Mouse (Mus musculus): ENCODE data around the gene Uxs1.

The Uxs1 gene

DNA sequence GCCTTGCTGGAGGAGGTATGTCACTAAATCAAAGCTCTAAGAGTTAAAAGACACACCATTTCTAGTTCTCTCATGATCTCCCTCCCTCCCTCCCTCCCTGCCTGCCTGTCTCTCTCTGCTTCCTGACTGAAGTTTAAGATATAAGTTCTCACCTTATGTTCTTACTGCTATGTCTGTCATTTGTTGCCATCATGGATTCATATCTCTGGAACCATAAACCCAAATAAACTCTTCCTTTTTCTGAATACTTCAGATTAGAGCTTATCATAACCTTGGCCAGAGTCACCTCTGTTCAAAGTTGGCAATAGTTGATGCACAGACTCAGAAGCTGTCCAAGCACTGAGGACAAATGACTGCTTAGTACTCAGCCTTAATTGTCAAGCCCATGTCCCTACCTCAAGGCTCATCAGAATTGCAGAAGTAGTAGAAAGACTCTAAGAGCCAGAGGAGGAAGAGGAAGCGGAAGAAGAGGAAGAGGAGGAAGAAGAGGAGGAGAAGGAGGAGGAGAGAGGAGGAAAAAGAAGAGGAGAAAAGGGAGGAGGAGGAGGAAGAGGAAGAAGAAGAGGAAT lies 23.6 kb downstream of the Uxs1 start:
- in situ Hi-C loops (cut with MboI, MseI) = no loop called here

DNA sequence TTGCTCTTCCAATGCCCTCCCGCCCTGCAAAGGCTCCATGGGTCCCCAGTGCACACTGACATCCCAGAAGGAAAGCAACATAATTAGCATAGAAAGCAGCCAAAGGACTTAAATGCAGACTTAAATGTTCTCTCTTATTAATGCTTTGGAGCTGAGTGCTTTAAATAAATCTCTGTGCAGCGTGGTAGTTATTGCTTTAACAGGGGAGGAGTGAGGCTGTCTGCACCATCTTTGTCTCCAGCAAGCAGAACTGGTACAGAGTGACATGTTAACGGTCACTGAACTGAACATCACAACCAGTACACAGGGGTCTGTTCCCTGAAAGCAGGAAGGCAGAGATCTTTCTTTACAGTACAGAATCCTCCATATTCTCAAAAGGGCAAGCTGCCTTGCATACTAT lies 29.6 kb downstream of the Uxs1 start:
- in situ Hi-C loops (cut with MboI, MseI) = no loop called here

DNA sequence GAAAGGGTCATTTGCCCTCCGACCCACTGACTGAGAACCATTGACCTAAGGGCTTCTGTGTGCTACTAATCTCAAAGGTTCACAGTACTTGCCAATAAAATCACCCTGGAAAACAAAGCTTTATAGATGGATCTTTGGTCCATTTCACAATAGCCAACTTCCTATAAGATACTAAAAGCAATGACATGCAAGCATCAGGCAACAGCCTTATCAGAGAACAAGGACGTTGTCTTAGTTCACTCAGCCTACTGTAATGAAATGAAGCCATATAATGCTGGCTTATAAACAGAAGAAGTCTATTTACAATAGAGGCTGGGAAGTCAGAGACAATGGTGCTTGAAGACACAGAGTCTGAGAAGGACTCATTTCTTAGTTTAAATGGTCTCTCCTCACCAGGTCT lies 37.8 kb downstream of the Uxs1 start:
- in situ Hi-C loops (cut with MboI, MseI) = no loop called here

DNA sequence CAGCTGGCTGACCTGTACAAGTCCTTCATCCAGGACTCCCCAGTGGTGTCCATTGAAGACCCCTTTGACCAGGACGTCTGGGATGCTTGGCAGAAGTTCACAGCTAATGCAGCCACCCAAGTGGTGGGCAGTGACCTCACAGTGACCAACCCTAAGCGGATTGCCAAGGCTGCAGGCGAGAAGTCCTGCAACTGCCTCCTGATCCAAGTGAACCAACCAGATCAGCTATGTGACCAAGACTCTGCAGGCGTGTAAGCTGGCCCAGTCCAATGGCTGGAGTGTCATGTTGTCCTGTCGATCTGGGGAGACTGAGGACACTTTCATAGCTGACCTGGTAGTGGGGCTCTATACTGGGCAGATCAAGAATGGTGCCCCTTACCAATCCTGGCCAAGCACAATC lies 40.9 kb downstream of the Uxs1 start:
- in situ Hi-C loops (cut with MboI, MseI) = no loop called here

DNA sequence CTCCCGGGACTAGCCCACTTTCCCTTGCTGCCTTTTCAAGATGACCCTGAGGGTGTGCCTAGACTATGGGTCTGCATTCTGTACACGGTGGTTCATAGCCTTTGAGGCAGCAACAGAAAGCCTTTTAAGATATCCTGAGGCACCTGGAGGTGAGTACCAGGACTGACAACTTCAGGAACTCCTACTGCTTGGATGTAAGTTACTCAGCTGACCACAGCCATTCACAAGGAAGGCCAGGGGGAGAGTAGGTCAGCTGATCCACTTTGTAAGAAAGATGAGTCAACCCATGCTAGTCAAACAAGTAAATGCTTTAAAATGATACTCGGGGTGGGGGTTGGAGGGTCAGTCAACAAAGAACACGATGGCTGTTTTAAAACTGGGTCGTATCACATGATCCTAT lies 42.3 kb downstream of the Uxs1 start:
- in situ Hi-C loops (cut with MboI, MseI) = no loop called here

DNA sequence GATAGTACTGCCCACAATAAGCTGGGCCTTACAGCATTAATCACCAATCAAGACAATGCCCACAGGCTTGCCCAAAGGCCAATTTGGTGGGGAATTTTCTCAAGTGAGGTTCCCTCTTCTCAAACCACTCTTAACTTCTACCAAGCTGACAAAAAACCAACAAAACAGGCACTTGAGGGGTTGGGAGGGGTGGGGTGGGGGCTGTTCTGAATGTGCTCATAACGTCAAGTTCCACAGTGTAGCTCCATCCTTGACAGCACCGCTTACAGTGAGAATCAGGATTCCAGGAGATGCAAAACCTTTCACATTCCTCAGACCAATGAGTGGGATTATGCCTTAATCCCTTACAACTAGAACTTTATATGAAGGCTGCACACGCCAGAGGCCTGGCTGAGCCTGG lies 44.4 kb downstream of the Uxs1 start:
- in situ Hi-C loops (cut with MboI, MseI) = no loop called here

DNA sequence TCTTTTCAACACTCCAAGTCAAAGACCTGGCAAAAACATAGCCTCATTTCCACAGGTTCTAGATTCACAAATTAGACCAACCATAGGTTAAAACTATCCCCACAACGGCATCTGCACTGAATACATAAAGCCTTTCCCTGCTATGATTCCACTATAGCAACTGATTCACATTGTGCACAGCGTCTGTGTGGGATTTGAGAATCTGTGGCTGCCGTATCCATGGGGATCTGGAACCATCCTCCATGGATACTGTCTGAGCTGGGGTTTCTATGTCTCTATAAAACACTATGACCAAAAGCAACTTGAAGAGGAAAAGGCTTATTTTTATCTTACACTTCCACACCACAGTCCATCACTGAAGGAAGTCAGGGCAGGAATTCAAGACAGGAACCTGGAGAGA lies 44.9 kb downstream of the Uxs1 start:
- in situ Hi-C loops (cut with MboI, MseI) = no loop called here

DNA sequence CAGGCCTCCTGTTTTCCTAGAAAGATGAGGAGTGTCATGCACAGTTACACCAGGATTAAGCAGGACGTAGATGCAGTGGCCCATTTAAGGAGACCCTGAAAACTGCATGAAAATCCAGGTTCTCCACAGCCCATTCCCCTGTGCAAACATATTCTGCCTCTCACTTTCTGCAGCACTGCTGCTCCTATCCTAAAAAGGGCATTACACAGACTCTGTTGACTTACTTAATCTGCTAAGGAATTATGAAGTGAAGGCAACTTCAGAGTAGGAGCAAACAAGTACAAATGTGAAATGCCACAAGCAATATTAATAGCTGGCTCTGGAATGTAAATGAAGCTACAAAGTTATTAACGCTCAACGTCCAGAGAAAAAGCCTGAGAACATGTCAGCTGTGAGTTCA lies 45.9 kb downstream of the Uxs1 start:
- in situ Hi-C loops (cut with MboI, MseI) = no loop called here

DNA sequence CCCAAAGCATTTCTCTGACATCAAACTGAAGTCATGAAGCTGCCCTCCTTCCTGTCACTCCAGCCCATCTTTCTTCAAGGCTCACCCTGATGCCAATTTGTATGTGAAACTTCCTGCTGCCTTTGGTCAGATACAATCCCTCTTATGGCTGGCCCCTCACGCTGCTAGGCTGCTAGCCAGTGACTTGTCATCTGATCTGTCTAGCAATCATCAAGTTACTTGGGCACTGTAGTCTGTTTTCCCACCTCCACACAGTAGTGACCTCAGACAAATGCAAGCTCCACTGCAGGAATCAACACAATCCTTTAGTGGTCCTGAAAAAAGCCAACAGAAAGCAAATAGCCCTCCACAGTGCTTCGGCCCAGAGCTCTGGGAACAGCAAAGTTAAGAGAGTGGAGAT lies 46.4 kb downstream of the Uxs1 start:
- in situ Hi-C loops (cut with MboI, MseI) = no loop called here

DNA sequence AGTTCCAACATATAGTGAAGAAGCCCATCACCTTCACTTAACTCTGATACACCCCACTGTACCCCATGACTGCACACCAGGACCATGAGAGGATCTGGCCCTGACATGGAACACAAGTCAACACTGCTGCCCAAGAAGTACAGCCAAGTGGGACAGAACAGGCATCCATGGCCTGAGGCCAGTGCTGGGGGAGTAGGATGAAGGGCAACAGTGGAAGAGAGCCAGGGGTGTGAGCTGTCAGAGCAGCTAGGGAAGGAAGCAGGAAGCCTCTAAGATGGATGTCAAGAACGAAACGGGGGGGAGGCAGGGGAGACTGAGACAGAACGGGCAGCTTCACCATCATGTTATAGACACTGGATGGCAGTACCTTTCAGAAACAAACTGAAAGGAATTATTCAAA lies 51.5 kb downstream of the Uxs1 start:
- in situ Hi-C loops (cut with MboI, MseI) = no loop called here

DNA sequence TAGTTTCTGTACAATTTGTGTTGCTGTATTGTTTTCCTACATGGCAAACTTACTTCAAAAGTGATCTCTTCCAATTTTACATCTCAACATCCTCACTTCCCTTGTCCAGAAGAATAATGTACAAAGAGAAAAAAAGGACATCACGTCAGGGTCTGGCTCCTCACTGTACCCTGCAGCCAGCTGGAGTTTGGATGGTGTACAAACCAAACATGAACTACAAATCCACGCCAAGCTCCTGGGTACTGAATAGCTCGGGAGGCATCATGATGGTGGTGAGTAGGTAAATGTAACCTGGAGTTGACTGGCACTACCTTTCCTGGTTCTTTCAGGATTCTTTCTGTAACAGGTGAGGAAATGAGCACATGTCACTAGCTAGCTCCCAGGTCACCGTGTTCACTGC lies 53.5 kb downstream of the Uxs1 start:
- in situ Hi-C loops (cut with MboI, MseI) = no loop called here

DNA sequence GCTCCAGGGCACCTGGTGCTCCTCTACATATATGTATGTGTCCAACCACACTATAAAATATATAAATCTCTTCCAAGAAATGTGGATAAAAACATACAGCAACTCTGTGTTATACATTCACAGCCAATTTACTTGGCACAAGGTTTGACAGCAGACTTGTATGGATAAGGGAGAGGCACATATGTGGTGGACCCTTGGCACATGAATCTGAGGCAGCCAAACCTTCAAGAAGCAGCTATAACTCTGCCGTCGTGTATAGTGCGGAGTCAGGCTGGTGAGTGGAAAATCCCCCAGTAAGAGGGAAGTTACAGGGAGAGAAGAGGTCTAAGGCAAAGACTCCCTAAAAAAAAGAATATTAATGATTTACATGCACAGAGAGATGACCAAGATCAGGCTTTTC lies 54.9 kb downstream of the Uxs1 start:
- in situ Hi-C loops (cut with MboI, MseI) = no loop called here

DNA sequence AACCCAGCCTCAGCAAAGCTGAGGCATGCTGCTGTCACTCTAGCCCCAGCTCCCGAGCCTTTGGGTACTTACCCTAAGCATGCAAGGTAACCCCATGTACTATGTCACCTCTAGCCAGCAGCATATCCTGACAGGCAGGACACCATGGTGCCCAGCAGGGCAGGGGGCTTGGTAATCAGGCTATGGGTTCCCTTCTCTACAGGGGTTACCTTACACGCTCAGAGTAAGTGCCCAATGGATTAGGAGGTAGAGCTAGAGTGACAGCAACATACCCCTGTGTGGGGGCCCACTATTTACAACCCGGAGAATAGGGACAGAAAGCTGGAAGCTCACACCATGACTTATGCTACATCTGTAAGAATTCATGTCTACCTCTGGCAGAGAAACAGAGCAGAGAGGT lies 57.6 kb downstream of the Uxs1 start:
- in situ Hi-C loops (cut with MboI, MseI) = no loop called here

DNA sequence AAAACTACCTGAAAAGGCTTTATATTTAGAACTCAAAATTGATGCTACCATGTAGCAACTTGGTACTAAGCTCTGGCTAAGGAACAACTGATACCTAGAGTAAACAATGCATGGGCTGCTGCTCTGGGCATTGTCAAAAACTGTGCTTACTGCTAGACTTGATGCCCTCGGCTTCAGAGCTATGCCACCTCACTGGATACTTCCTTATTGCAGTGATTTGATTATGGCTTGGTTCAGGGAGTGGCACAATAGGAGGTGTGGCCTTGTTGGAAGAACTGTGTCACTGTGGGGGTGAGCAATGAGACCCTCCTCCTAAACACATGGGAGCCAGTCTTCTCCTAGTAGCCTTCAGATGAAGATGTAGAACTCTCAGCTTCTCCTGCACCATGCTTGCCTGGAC lies 58.3 kb downstream of the Uxs1 start:
- in situ Hi-C loops (cut with MboI, MseI) = no loop called here

DNA sequence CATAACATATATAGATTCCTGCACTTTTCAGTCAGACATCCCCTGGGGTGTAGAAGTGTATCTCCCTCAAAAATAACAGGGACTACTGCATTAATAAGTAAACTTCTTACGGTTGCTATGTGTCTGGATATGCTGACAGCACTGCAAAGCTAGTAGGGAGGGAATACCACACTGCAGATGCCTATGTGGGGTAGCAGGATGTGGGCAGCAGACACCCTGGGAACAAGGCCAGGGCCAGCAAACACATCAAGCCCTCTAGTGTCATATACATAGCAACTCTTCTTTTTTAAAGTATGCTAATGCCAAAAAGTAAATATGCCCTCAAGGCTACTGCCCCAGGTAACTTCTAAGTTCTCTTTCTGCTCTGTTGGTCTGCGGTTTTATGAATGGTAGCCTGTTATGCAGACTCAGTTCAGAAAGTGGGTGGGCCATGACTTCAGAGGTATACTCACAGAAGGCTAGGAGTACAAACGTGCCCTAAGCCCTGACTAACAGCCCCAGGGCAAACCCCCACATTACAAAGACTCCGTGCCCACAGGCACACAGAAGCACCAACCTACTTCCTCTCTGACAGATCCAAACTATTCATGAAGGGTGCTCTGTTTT lies 59.1 kb downstream of the Uxs1 start:
- in situ Hi-C loops (cut with MboI, MseI) = no loop called here

DNA sequence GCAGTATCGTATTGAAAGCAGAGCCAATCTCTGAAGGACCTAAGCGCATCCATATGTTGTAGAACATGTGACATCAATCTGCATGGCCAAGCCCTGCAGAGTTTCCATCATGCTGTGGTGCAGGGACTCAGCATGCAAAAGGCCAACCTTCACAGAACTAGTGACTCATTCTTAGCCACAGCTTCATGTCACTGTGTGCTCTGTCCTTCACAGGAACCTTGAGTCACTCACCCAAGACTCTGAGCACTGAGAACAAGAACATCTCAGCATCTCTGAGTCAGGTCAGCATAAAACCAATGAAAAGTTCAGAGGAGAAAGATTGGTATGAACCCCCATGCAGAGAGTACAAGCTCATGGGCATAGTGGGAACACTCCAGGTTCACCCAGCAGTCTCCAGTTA lies 61.3 kb downstream of the Uxs1 start:
- in situ Hi-C loops (cut with MboI, MseI) = no loop called here

DNA sequence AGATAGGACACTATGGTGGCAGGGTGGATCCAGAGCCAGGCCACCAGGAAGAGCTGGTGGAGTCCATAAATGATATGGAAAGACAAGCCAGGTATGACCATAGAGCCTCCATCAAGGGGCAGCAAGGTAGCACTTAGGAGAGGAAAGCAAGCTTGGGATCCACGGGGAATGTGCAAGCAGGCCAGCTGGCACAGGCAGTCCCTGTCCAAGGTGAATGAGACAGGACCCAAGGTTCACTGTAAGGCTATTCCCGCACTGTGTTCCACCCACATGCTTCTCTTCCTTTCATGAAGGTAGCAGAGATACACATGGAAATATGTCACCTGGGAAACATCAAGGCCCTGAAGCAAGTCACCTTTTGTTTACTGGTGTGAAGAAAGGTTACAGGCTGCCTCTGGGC lies 63.1 kb downstream of the Uxs1 start:
- in situ Hi-C loops (cut with MboI, MseI) = no loop called here

DNA sequence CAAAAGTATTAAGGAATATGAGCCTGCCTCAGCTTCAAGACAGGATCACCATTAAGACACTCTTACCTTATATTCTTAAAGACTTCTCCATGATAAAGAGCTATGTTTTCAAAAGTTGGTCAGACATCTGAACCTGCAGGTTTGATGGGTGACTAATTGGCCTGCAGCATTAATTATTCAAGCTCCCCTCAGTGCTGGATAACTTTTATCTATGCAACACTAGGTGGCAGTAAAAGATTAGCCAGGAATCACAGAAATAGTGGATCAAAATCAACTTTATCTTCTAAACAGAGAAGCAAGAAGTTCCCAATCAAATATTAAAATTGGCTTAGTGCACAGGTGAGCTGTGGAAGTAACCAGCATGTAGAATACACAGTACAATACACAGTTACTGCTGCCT lies 67.5 kb downstream of the Uxs1 start:
- in situ Hi-C loops (cut with MboI, MseI) = no loop called here

DNA sequence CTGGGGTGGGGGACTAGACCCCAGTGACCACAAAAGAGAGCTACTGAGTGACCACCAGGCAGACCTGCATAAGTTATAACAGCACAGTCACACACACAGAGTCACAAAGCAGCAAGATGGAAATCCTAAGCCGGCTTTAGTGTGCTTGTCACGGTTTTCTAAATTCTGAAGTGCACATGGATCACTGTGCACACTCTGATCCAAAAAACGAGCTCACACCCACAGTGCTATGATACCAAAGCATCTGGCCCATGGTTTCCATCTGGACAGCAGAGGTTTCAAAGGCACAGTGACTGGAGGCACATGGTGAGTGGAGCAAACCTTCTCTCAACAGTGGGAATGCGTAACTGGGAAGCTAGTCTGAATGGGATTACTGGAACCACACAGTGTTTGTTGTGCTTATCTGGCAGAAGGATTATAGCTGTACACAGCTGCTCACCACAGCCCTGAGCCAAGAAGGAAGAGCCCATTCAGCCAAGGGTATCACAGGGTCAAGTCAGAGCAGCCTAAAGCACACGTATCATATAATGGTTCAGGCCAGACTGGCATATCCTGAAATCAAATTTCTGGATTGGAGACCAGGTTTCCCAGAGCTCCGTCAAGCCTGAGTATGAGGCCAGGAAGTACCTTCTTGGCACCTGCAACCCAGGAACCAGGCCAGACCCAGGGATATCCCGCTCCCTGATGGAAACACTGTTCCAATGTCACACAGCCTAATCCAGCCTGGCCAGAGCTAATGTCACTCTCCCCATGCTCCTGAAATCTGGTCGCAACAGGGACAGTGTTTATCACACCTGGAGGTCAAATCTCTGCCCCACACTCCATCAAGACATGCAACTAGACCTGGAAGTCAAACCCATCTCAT lies 72.9 kb downstream of the Uxs1 start:
- in situ Hi-C loops (cut with MboI, MseI) = loop anchor here (10.0 kb wide), 1 partner anchor 310 kb away; the partner anchor contains the start of gene Gm8251

DNA sequence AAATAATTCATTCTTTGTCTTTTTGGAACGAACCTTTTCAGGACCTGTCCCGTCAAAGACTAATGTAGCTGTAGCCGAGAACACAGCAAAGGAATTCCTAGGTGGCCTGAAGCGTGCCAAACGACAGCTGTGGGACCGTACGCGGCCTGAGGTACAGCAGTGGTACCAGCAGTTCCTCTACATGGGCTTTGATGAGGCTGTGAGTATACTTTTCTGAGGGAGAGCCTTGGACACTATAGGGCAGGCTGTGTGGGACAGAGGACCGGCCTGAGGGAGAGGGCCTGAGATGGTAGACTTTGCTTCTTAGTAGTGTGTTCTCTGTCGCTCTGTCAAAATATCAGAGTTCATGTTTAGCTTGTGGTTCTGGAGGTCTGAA lies 89.1 kb downstream of the Uxs1 start:
- in situ Hi-C loops (cut with MboI, MseI) = no loop called here

DNA sequence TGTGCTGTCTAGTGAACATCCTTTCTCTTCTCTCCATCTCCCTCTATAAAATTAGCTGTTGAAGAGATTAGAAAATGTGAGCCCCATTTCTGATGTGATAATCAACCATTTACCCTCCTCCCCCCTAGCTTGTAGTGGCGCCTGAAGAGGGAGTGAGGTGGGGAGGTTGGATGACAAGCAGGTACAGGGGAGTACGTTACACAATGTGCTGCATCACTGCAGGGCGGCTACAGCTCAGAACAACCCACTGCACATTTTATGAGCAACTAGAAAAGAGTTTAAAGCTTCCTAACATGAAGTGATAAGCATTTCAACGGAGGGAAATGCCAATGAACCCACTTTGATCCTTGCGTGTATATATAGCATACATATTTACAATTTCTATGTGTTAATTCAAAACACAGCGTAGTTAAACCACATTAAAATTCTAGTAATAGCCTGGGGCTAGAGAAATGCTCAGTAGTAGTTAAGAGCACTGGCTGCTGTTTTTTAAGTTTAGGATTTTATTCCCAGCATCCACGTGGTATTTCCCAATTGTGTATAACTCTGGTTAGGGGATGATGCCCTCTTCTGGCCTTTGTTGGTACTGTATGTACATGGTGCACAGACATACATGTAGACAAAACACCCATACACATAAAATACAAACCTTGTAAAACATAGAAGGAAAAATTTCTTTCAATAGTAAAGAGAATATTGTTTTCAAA lies 89.6 kb downstream of the Uxs1 start:
- in situ Hi-C loops (cut with MboI, MseI) = no loop called here

DNA sequence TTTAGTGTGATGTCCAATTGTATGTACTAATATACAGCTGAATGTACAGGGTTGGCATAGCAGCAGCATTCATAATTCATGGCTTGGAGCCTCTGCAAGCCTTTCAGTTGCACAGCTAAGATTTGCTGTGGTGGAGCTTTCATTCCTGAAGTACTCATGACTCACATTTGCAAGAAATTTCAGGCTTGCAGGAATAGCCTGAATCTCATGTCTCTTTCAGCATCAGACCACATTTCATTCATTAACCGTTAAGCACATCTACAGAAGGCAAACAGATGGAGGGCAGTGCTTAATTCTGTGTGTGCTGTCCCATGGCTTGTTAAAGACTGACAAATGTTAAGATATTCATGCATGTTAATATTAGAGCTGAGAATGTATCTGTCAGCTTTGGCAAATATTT lies 94.9 kb downstream of the Uxs1 start:
- in situ Hi-C loops (cut with MboI, MseI) = no loop called here

DNA sequence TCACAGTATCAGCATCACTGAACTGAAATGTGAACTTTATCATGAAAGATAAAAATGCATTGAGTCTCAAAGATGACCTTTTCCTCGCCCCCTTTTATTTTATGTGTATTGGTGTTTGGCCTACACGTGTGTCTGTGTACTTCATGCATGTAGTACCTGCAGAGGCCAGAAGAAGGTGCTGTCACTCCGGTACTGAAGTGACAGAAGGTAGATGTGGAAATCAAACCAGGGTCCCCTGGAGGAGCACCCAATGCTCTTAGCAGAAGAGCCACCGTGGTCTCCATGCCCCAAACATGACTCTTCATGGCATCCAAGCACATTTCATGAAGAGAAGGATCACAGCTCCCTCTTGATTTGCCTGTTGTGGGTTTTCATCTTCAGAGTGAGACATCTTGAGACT lies 95.5 kb downstream of the Uxs1 start:
- in situ Hi-C loops (cut with MboI, MseI) = no loop called here
